Mouse (Mus musculus) stomach, embryonic 14.5 days (tissue): ENCODE results near the gene Mrpl27. TPM values are rescaled to one million over a fixed set of nuclear protein-coding genes. Genes with fewer than 3 reads are reported as not detected.

Experiments used
- ATAC-seq: fragments of 200-750 bp; cut with Nextera tagmentation; 2 replicates; pipeline ENCODE4 v1.8.0; 2017; ENCODE audit warnings: low read depth, moderate TSS enrichment; ENCODE audit not compliant: insufficient number of reproducible peaks, insufficient read depth, low FRiP score
- H3K27ac ChIP-seq: fragments of 300-500 bp; sonication (generic); 2 replicates; pipeline ENCODE4 v1.5.1; 2014; ENCODE audit warnings: mild to moderate bottlenecking, low read length, moderate library complexity, mixed read lengths
- H3K27me3 ChIP-seq: fragments of 300-500 bp; sonication (generic); 2 replicates; pipeline ENCODE4 v1.6.1; 2014; ENCODE audit warnings: low read length, control low read depth, mixed read lengths; ENCODE audit not compliant: control insufficient read depth, insufficient read depth
- H3K36me3 ChIP-seq: fragments of 300-500 bp; sonication (generic); 2 replicates; pipeline ENCODE4 v1.6.1; 2014; ENCODE audit warnings: mild to moderate bottlenecking, control low read depth, low read length, moderate library complexity, mixed read lengths; ENCODE audit not compliant: control insufficient read depth, insufficient read depth
- H3K4me1 ChIP-seq: fragments of 300-500 bp; sonication (generic); 2 replicates; pipeline ENCODE4 v1.6.1; 2014; ENCODE audit warnings: low read length, control low read depth, mixed read lengths; ENCODE audit not compliant: control insufficient read depth, insufficient read depth
- H3K4me2 ChIP-seq: fragments of 300-500 bp; sonication (generic); replicated peaks from 2 replicates; pipeline ENCODE4 v1.6.1; 2014; ENCODE audit warnings: low read depth, low read length, control low read depth
- H3K4me3 ChIP-seq: fragments of 300-500 bp; sonication (generic); 2 replicates; pipeline ENCODE4 v1.5.1; 2014; ENCODE audit warnings: low read depth, low read length, control low read depth
- H3K9ac ChIP-seq: fragments of 300-500 bp; sonication (generic); replicated peaks from 2 replicates; pipeline ENCODE4 v1.6.1; 2014; ENCODE audit warnings: low read depth, mild to moderate bottlenecking, control low read depth, low read length, moderate library complexity, mixed read lengths
- H3K9me3 ChIP-seq: fragments of 300-500 bp; sonication (generic); 2 replicates; pipeline ENCODE4 v1.6.1; 2016; ENCODE audit warnings: low read depth, low read length, control low read depth; ENCODE audit not compliant: control insufficient read depth
- WGBS: fragments of 180-500 bp; shearing (Covaris S2); extraction: QIAGEN DNeasy Blood & Tissue Kit; methylation state at CpG from one replicate; pipeline ENCODE4 v1.1.7; 2014; 5-methylcytosine and 5-hydroxymethylcytosine counted together
- polyA plus RNA-seq: library from polyadenylated mRNA; unstranded; fragments of >200 nt; fragmentation: Nextera tagmentation; extraction: Ambion mirVana; gene quantifications from 2 replicates; pipeline ENCODE4 v1.2.1, GENCODE M21; 2014

Mrpl27 gene
- polyA plus RNA-seq, result 148 and 149 TPM in 2 replicates

- WGBS, result under 1% methylated on average over 32 of the region's 32 CpGs
- peak within 1 kb of the TSS; percentile 45 for H3K9ac ChIP-seq
- H3K27ac ChIP-seq, result peak within 1 kb of the TSS; percentile 83; the same call in 1 of the 2 replicates
- peaks cover 17% of the 10 kb centered on the region; the same call in 1 of the 2 replicates for H3K36me3 ChIP-seq
- peak within 1 kb of the TSS; percentile 50 for H3K4me3 ChIP-seq
- peak within 1 kb of the TSS; percentile 66 for H3K4me2 ChIP-seq
- H3K9me3 ChIP-seq, result no peaks in the 10 kb centered on the region
- no peaks in the 10 kb centered on the region for H3K27me3 ChIP-seq
- H3K4me1 ChIP-seq, result no peaks in the 10 kb centered on the region
- ATAC-seq, result peak; percentile 86
Measured at GRCm38 (mm10) chr11:94653663-94654436, at the start of gene Mrpl27, which contains the start of gene Eme1. Gene Mrpl27, plus strand, starts transcription at chr11:94653767. Gene Eme1, minus strand, starts transcription at chr11:94653964.

- ATAC-seq, result no peak
- no peaks in the 10 kb centered on the region for H3K27me3 ChIP-seq
- no peaks in the 10 kb centered on the region for H3K4me1 ChIP-seq
- no peaks in the 10 kb centered on the region for H3K36me3 ChIP-seq
- H3K9me3 ChIP-seq, result no peaks in the 10 kb centered on the region
- no peak overlapping the region for H3K27ac ChIP-seq
- H3K4me3 ChIP-seq, result no peak overlapping the region
- 76% methylated on average over 4 of the region's 4 CpGs for WGBS
- no peak overlapping the region for H3K4me2 ChIP-seq
- no peak overlapping the region for H3K9ac ChIP-seq
Measured at GRCm38 (mm10) chr11:94610744-94611740, 42.5 kb upstream of the Mrpl27 start.

GRCm38 (mm10) chr11:94614603-94615002 is 39.0 kb upstream of the Mrpl27 start:
- 74% methylated on average over 4 of the region's 4 CpGs for WGBS
- H3K4me2 ChIP-seq, result no peak overlapping the region

GRCm38 (mm10) chr11:94615494-94615893 is 38.1 kb upstream of the Mrpl27 start:
- no peak overlapping the region for H3K27ac ChIP-seq
- no peaks in the 10 kb centered on the region for H3K4me1 ChIP-seq
- no peak overlapping the region for H3K9ac ChIP-seq
- H3K9me3 ChIP-seq, result no peaks in the 10 kb centered on the region
- WGBS, result 35% methylated on average over 4 of the region's 4 CpGs
- no peaks in the 10 kb centered on the region for H3K27me3 ChIP-seq
- ATAC-seq, result no peak
- H3K4me2 ChIP-seq, result no peak overlapping the region
- H3K36me3 ChIP-seq, result no peaks in the 10 kb centered on the region
- no peak overlapping the region for H3K4me3 ChIP-seq

More at GRCm38 (mm10) chr11:94614603-94615002, 39.0 kb upstream of the Mrpl27 start:
- Histone ChIP-seq H3K4me3 (no peak overlapping the region), H3K9ac (no peak overlapping the region), H3K9me3 (no peaks in the 10 kb centered on the region), H3K36me3 (no peaks in the 10 kb centered on the region), H3K4me1 (no peaks in the 10 kb centered on the region), H3K27ac (no peak overlapping the region), H3K27me3 (no peaks in the 10 kb centered on the region)
- ATAC-seq, result no peak

GRCm38 (mm10) chr11:94617646-94618045 is 35.9 kb upstream of the Mrpl27 start:
- ATAC-seq, result no peak
- Histone ChIP-seq H3K36me3 (no peaks in the 10 kb centered on the region), H3K9ac (no peak overlapping the region), H3K27me3 (no peaks in the 10 kb centered on the region), H3K4me3 (no peak overlapping the region), H3K27ac (no peak overlapping the region), H3K4me2 (no peak overlapping the region), H3K4me1 (no peaks in the 10 kb centered on the region), H3K9me3 (no peaks in the 10 kb centered on the region)
- 90% methylated on average over 2 of the region's 2 CpGs for WGBS

- Histone ChIP-seq H3K9me3 (no peaks in the 10 kb centered on the region), H3K27ac (no peak overlapping the region), H3K36me3 (no peaks in the 10 kb centered on the region), H3K4me1 (no peaks in the 10 kb centered on the region), H3K27me3 (no peaks in the 10 kb centered on the region), H3K9ac (no peak overlapping the region), H3K4me3 (no peak overlapping the region), H3K4me2 (no peak overlapping the region)
- 63% methylated on average over 6 of the region's 6 CpGs for WGBS
- ATAC-seq, result no peak
Measured at GRCm38 (mm10) chr11:94620766-94621457, 32.7 kb upstream of the Mrpl27 start.

DNA sequence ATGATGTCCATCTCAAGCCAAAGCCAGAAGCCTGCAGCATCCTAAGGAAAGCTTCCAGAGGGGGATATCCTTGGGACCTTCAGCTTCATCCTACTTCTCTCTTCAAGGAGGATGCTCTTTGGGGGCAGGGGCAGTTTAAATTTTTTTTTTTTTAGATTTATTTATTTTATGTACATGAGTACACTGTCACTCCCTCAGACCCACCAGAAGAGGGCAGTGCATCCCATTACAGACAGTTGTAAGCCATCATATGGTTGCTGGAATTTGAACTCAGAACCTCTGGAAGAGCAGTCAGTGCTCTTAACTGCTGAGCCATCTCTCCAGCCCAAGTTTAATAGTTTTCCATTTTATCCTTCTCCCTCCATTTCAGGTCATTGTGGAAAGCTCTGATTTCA is 32.1 kb upstream of the Mrpl27 start:
- Histone ChIP-seq H3K27me3 (no peaks in the 10 kb centered on the region), H3K4me3 (no peak overlapping the region), H3K9ac (no peak overlapping the region), H3K4me1 (no peaks in the 10 kb centered on the region), H3K9me3 (no peaks in the 10 kb centered on the region), H3K27ac (no peak overlapping the region), H3K4me2 (no peak overlapping the region), H3K36me3 (no peaks in the 10 kb centered on the region)
- ATAC-seq, result no peak

DNA sequence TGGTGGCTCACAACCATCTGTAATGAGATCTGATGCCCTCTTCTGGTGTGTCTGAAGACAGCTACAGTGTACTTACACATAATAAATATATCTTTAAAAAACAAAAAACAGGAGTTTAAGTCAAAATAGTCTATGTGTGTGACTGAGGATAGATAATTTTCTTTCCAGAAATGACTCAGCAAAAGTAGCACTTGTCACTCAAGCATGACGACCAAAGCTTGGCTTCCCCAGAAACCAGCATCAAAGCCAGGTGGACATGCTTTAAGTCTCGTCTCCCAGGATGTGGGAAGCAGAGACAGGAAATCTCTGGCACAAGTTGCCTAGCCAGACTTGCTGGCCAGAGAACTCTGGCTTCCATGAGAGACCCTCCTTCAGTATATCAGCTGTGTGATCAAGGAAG is 31.4 kb upstream of the Mrpl27 start:
- WGBS, result 65% methylated on average over 2 of the region's 2 CpGs
- Histone ChIP-seq H3K4me1 (no peaks in the 10 kb centered on the region), H3K9me3 (no peaks in the 10 kb centered on the region), H3K4me2 (no peak overlapping the region), H3K27me3 (no peaks in the 10 kb centered on the region), H3K9ac (no peak overlapping the region), H3K4me3 (no peak overlapping the region), H3K36me3 (no peaks in the 10 kb centered on the region), H3K27ac (no peak overlapping the region)
- no peak for ATAC-seq
